Mouse (Mus musculus) cerebellum, postnatal 25 days (tissue): ENCODE measurements around the gene B4galt4.
"Not testable (repeated sequence)": the region's sequence is repeated elsewhere in the genome, so short reads cannot be mapped to it uniquely, and the experiment has no call there.

Source experiments
- DNase-seq, 2 experiments: peaks; one replicate each; pipeline ENCODE4 v3.0.0; 2021; ENCODE audit warnings: mixed read lengths in 2 of 2

Gene B4galt4

GRCm38 (mm10) chr16:38772906-38773496, 30.9 kb downstream of the B4galt4 start:
- no peak for DNase-seq

GRCm38 (mm10) chr16:38774964-38775746, 33.1 kb downstream of the B4galt4 start:
- DNase-seq: no peak

GRCm38 (mm10) chr16:38776342-38776741, 34.3 kb downstream of the B4galt4 start:
- no peak for DNase-seq

- no peak for DNase-seq
Measured at GRCm38 (mm10) chr16:38780960-38781572, 39.0 kb downstream of the B4galt4 start.

- no peak for DNase-seq
Measured at GRCm38 (mm10) chr16:38781946-38782345, 39.9 kb downstream of the B4galt4 start.

- no peak for DNase-seq
Measured at GRCm38 (mm10) chr16:38782524-38783067, 40.5 kb downstream of the B4galt4 start.

GRCm38 (mm10) chr16:38785301-38785700, 43.2 kb downstream of the B4galt4 start:
- no peak for DNase-seq

- DNase-seq: no peak
Measured at GRCm38 (mm10) chr16:38789016-38789415, 47.0 kb downstream of the B4galt4 start.

- DNase-seq: no peak
Measured at GRCm38 (mm10) chr16:38789966-38790365, 47.9 kb downstream of the B4galt4 start.

GRCm38 (mm10) chr16:38793120-38793519, 51.1 kb downstream of the B4galt4 start:
- no peak for DNase-seq

- DNase-seq: no peak
Measured at GRCm38 (mm10) chr16:38798957-38799450, 56.9 kb downstream of the B4galt4 start.

GRCm38 (mm10) chr16:38800091-38800490, 58.0 kb downstream of the B4galt4 start, which contains the start of gene Upk1b:
Upk1b (minus strand) TSS chr16:38800328.
- no peak for DNase-seq

GRCm38 (mm10) chr16:38807796-38808195, 65.7 kb downstream of the B4galt4 start:
- not testable (repeated sequence) for DNase-seq

- no peak for DNase-seq
Measured at GRCm38 (mm10) chr16:38810196-38810595, 68.1 kb downstream of the B4galt4 start.

GRCm38 (mm10) chr16:38812521-38812920, 70.5 kb downstream of the B4galt4 start:
- DNase-seq: peak; percentile 41 to 61
